Mouse (Mus musculus): ENCODE data around the gene Cacnb4. TPM values are rescaled to one million over a fixed set of nuclear protein-coding genes. Genes with fewer than 3 reads are reported as not detected.

Gene Cacnb4
- polyA plus RNA-seq, 1 experiment = not detected

DNA sequence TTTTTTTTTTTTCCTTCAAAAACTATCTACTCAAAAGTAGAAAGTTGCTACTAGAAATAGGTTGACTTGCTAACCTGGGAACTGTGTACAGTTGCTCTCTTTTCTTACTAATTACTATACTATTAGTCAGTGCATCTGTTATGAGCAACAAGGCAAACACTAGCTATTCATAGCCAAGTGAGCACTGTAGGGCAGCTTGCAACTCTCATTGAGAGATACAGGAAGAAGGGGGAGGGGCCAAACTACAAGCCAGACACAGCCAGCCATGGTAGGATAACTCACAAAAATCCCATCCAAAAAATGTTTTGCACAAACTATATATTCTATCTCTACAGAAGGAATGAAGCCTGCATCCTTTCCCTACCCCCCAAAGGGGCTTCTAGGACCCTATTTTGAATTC lies 79.1 kb downstream of the Cacnb4 start:
- no peak for TF ChIP-seq GATA1 (IDR thresholded peaks at IDR 0.05; ENCODE audit: low read length)

DNA sequence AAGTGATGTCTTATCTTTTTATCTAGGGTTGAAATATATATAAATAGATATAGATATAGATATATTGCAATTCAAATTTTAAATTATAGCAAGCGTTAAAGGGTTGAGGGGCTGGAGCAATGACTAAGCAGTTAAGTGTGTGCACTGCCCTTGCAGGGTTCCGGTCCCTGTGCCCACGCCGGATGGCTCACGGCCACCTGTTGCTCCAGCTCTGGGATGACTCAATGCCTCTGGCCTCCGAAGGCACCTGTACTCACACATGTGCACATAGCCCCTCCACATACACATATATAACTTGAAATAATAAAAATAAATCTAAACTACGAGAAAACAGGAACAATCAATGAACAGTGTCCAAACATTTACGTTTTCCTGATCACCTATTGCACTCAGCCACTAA lies 82.8 kb downstream of the Cacnb4 start:
- TF ChIP-seq GATA1 (IDR thresholded peaks at IDR 0.05; ENCODE audit: low read length) = no peak

- no peak for TF ChIP-seq GATA1 (IDR thresholded peaks at IDR 0.05; ENCODE audit: low read length)
These were observed 83.4 kb downstream of the Cacnb4 start for GRCm38 (mm10) chr2:52593260-52593659.

DNA sequence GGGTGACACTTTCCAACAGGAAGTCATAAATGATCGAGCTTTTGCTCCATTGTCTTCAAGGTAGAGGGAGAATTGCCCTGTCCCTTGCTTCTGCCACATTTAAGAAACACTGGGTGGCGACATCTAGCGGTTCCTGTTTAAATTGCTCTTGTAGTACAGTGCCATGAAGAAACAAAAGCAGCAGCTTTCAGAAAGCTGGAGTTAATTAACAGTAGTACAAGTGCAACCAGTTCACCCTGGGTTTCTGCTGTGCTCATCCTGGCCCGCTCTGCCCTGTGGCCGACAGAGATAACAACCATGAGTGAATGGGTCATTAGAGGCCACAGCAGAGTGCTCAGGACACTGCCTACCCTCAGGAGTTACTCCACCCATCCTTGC lies 85.7 kb downstream of the Cacnb4 start:
- no peak for TF ChIP-seq GATA1 (IDR thresholded peaks at IDR 0.05; ENCODE audit: low read length)

- no peak for TF ChIP-seq GATA1 (IDR thresholded peaks at IDR 0.05; ENCODE audit: low read length)
These were observed 86.2 kb downstream of the Cacnb4 start for GRCm38 (mm10) chr2:52590340-52590969.

- no peak for TF ChIP-seq GATA1 (IDR thresholded peaks at IDR 0.05; ENCODE audit: low read length)
These were observed 87.1 kb downstream of the Cacnb4 start for GRCm38 (mm10) chr2:52589514-52589913.

DNA sequence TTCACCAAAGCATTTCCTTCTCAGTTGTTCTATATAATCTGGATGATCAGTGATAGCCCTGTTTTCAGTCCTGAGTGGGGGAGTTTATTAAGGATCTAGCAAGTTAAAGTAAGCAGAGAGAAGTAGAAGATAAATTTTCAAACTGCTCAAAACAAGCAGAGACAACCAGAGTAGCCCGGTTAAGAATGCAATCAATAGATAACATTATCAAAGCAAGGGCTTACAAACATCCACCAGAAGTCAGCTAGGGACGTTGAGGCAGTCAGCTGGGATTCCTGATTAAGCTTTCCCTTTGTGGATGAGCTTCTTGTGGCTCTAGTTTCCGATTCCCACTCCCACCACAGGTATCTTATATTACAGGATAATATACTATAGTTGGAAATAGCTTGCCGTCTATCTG lies 91.2 kb downstream of the Cacnb4 start:
- TF ChIP-seq GATA1 (IDR thresholded peaks at IDR 0.05; ENCODE audit: low read length) = no peak

DNA sequence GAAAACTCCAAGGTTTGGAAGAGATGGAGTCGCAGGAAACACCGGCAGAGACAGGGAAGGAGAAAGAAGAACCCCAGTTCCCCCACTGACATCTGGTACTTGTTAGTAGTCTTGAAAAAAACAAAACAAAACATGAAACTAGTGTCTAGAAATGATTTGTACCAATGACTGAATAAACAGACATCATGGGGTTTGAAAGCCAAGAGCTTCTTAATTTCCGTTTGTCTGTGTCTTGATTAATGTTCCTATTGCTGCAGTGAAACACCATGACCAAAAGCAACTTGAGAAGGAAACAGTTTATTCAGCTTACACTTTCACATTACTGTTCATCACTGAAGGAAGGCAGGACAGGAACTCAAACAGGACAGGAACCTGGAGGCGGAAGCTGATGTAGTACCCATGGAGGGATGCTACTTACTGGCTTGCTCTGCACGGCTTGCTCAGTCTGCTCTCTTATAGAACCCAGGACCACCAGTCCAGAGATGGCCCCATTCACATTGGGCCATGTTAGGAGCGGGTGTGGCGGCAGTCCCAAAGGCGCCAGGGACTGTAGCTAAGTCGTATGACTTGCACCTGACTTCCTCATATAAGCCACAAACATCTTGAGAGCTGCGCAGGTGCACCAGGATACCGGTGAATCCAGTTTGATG lies 95.4 kb downstream of the Cacnb4 start:
- TF ChIP-seq GATA1 (IDR thresholded peaks at IDR 0.05; ENCODE audit: low read length) = no peak

GRCm38 (mm10) chr2:52580697-52581096 lies 95.9 kb downstream of the Cacnb4 start:
- no peak for TF ChIP-seq GATA1 (IDR thresholded peaks at IDR 0.05; ENCODE audit: low read length)

- TF ChIP-seq GATA1 (IDR thresholded peaks at IDR 0.05; ENCODE audit: low read length) = no peak
These were observed 97.8 kb downstream of the Cacnb4 start for GRCm38 (mm10) chr2:52578846-52579245.

- TF ChIP-seq GATA1 (IDR thresholded peaks at IDR 0.05; ENCODE audit: low read length) = no peak
These were observed 98.9 kb downstream of the Cacnb4 start for GRCm38 (mm10) chr2:52577700-52578099.

GRCm38 (mm10) chr2:52576546-52576945 lies 100.1 kb downstream of the Cacnb4 start:
- TF ChIP-seq GATA1 (IDR thresholded peaks at IDR 0.05; ENCODE audit: low read length) = no peak

DNA sequence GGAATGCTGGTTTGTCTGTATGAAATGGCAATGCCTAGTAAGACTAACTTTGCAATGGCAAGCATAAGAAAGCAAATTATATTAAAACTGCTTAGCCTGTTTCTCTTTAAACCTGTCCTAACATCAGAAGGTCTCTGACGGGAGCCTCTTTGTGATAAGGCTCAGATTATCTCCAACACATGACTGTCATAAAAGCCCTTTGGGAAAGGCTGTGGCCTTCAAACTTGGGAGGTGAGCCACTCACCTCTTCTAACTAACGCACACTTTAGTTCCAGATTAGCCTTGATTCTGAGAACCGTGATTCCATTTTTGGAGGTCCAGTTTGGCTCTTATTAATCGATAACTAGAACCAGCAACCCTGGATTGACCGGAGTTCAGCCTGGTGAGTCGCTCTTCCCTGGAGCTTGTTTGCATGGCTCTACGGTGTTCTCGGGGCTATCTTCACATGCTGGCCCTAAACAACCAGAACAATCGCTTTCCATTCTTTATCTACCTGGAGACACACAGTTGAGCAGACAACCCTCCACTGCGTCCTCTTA lies 100.9 kb downstream of the Cacnb4 start:
- TF ChIP-seq GATA1 (IDR thresholded peaks at IDR 0.05; ENCODE audit: low read length) = no peak

GRCm38 (mm10) chr2:52574929-52575328 lies 101.7 kb downstream of the Cacnb4 start:
- no peak for TF ChIP-seq GATA1 (IDR thresholded peaks at IDR 0.05; ENCODE audit: low read length)

DNA sequence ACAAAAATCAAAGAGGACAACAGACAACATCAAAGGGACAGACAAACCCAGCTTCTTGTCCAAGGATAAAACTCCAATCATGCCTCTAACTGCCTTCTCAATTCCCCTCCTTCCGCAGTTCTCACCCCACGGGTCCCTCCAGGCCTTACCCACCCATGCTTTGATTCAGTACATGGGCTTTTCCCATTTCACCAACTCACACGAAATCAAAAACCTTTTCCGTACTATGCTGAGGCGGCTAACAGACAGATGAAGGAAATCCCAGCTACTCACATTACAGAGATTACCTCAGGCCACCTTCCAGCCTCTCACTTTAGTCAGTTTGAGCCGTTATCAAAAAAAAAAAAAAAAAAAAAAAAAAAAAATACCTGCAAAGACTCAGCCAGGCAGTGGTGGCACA lies 104.4 kb downstream of the Cacnb4 start:
- TF ChIP-seq GATA1 (IDR thresholded peaks at IDR 0.05; ENCODE audit: low read length) = no peak

DNA sequence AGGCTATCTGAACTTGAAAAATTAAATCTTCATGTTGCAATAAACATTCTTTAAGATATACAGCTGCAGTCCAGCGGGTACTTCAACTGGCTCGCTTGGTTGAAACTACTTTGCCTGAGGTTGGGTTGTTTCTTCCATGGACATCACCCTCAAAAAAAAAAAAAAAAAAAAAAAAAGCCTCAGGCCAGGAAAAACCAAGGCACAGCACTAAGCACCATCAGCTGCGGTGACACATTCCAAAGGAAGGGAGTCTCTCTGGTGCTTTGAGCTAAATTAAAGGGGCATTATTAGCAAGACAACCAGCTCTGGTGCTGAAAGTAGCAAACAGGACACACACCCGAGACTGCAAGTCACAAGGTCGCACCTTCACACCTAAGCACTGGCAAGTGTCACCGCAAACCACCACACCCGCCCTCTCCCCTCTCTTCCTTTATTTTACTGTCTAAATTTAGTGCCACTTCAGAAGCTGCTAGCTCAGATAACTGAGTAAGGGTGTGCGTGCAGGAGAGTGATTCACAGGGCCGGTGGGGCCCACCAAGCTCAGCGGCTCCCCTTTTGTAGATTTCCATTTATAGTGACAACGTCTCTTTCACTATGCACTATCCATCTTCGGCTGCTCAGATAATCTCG lies 105.2 kb downstream of the Cacnb4 start:
- no peak for TF ChIP-seq GATA1 (IDR thresholded peaks at IDR 0.05; ENCODE audit: low read length)

DNA sequence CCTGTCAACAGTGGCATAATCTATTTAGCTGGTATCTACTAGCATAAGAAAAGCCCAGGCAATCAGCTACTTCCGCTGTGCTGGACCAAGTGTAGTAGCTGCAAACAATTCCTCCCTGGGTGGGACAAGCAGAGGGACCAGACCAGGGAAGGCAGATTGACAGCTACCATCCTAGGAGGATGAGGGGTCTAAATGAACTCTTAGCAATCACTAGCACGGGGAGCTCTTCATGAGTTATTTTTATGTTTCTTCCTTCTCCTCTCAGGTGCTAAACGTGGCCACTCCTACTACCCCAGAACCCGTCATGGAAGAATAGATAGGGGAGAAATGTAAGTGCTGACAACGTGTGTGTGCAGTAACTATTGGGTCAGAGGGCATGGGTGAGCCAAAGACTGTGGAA lies 105.8 kb downstream of the Cacnb4 start:
- no peak for TF ChIP-seq GATA1 (IDR thresholded peaks at IDR 0.05; ENCODE audit: low read length)

Measured in G1E-ER4 (cell line).